Mouse (Mus musculus) E14TG2a.4 (cell line): ENCODE results near the gene Wnt4.

Source experiments
- CTCF ChIP-seq: conservative IDR thresholded peaks from 2 replicates; pipeline ENCODE4 v1.5.1; 2014; ENCODE audit warnings: low read length
- NANOG ChIP-seq: IDR thresholded peaks from 2 replicates; pipeline ENCODE4 v1.6.1; 2014; ENCODE audit warnings: borderline replicate concordance, low read length, mixed read lengths
- POU5F1 ChIP-seq: IDR thresholded peaks from 2 replicates; pipeline ENCODE4 v1.6.1; 2014; ENCODE audit warnings: low read length, borderline replicate concordance

GRCm38 (mm10) chr4:137297611-137298010 is 20.3 kb downstream of the Wnt4 start:
- TF ChIP-seq CTCF (no peak), NANOG (no peak), POU5F1 (no peak)
